Mouse (Mus musculus) kidney, embryonic 16.5 days (tissue): ENCODE results near the gene Ushbp1. TPM values are rescaled to one million over a fixed set of nuclear protein-coding genes. Genes with fewer than 3 reads are reported as not detected.
"Not testable (repeated sequence)": the region's sequence is repeated elsewhere in the genome, so short reads cannot be mapped to it uniquely, and the experiment has no call there.

Experiments used
- ATAC-seq: fragments of 200-750 bp; cut with Nextera tagmentation; 2 replicates; pipeline ENCODE4 v1.8.0; 2017; ENCODE audit warnings: moderate TSS enrichment; ENCODE audit not compliant: low FRiP score, low TSS enrichment
- H3K27ac ChIP-seq: fragments of 300-500 bp; sonication (generic); 2 replicates; pipeline ENCODE4 v1.5.1; 2014; ENCODE audit warnings: low read length
- H3K27me3 ChIP-seq: fragments of 300-500 bp; sonication (generic); 2 replicates; pipeline ENCODE4 v1.6.1; 2014; ENCODE audit warnings: low read length, control low read depth, mixed read lengths; ENCODE audit not compliant: insufficient read depth
- H3K36me3 ChIP-seq: fragments of 300-500 bp; sonication (generic); 2 replicates; pipeline ENCODE4 v1.6.1; 2014; ENCODE audit warnings: low read length, control low read depth, mixed read lengths; ENCODE audit not compliant: insufficient read depth
- H3K4me1 ChIP-seq: fragments of 300-500 bp; sonication (generic); 2 replicates; pipeline ENCODE4 v1.6.1; 2014; ENCODE audit warnings: low read length, control low read depth, mixed read lengths; ENCODE audit not compliant: insufficient read depth
- H3K4me2 ChIP-seq: fragments of 300-500 bp; sonication (generic); replicated peaks from 2 replicates; pipeline ENCODE4 v1.6.1; 2014; ENCODE audit warnings: low read depth, low read length
- H3K4me3 ChIP-seq: fragments of 300-500 bp; sonication (generic); 2 replicates; pipeline ENCODE4 v1.5.1; 2014; ENCODE audit warnings: mild to moderate bottlenecking, low read length
- H3K9ac ChIP-seq: fragments of 300-500 bp; sonication (generic); replicated peaks from 2 replicates; pipeline ENCODE4 v1.6.1; 2014; ENCODE audit warnings: low read length
- H3K9me3 ChIP-seq: fragments of 300-500 bp; sonication (generic); 2 replicates; pipeline ENCODE4 v1.6.1; 2016; ENCODE audit warnings: low read length, control low read depth
- WGBS: fragments of 180-500 bp; shearing (Covaris S2); extraction: QIAGEN DNeasy Blood & Tissue Kit; methylation state at CpG from one replicate; pipeline ENCODE4 v1.1.7; 2014; 5-methylcytosine and 5-hydroxymethylcytosine counted together
- polyA plus RNA-seq: library from polyadenylated mRNA; unstranded; fragments of >200 nt; fragmentation: Nextera tagmentation; extraction: Ambion mirVana; gene quantifications from 2 replicates; pipeline ENCODE4 v1.2.1, GENCODE M21; 2015

Ushbp1 gene
- polyA plus RNA-seq, 1 experiment from 2014 or later: 31.2 TPM

DNA sequence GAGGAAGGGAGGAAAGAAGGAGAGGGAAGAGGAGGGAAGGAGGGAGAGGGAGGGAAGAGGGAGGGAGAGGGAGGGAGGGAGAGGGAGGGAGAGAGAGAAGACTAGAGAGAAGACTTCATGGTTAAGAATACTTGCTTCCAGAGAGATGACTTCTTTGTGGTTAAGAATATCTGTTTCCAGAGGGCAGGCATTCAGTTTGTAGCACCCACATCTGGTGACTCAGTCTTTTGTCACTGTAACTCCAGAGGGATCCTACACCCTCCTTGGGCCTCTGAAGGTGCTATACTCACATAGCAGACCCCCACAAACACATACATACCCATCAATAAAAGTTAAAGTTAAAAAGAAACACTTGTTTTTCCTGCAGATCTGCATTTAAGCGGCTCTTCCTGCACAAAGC is 44.1 kb downstream of the Ushbp1 start:
- Histone ChIP-seq H3K4me2 (no peak overlapping the region), H3K27me3 (no peaks in the 10 kb centered on the region), H3K4me3 (no peak overlapping the region), H3K9ac (no peak overlapping the region), H3K9me3 (no peaks in the 10 kb centered on the region), H3K4me1 (no peaks in the 10 kb centered on the region), H3K36me3 (peaks cover 66% of the 10 kb centered on the region), H3K27ac (no peak overlapping the region)
- WGBS: 91% methylated on average over 1 of the region's 1 CpGs
- ATAC-seq: no peak

DNA sequence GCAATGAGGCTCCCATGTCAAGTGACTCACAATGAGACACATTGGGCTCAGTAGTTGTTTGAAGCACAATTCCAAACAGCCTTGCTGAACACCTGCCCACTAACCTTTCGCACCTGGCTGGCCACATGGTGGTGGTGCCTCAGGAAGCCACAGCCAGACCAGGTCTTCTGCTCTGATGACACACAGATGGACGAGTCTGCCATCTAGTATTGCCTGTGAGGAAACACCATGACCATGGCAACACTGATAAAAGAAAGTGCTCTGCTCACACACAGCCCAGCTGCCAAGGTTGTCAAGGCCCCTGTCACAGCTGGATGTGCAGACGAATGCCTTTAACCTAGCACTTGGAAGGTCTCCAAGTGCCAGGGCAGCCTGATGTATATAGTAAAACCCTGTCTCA is 44.5 kb downstream of the Ushbp1 start:
- Histone ChIP-seq H3K4me3 (no peak overlapping the region), H3K27me3 (no peaks in the 10 kb centered on the region), H3K9me3 (no peaks in the 10 kb centered on the region), H3K4me2 (no peak overlapping the region), H3K9ac (no peak overlapping the region), H3K4me1 (no peaks in the 10 kb centered on the region), H3K36me3 (peaks cover 66% of the 10 kb centered on the region), H3K27ac (no peak overlapping the region)
- ATAC-seq: no peak
- WGBS: 79% methylated on average over 3 of the region's 3 CpGs

DNA sequence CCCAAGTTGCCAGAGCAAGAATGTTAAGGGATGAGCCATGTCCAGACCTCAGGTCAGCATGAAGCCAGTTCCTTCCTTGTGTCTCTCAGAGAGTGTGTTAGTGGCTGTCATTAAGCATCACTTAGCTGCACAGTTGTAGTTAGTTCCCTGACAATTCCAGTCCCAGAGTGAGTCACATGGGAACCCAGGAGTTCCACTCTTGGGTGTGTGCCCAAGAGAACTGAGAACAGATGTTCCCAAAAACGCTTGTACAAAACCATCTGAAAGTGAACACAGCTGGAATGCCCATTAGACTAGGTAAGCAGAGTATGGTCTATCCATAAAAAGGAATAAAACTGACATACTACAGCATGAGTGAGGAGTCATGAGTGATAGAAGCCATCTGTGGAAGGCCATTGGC is 49.0 kb downstream of the Ushbp1 start:
- no peaks in the 10 kb centered on the region for H3K4me1 ChIP-seq
- peaks cover 55% of the 10 kb centered on the region for H3K36me3 ChIP-seq
- H3K27me3 ChIP-seq: no peaks in the 10 kb centered on the region
- H3K4me3 ChIP-seq: no peak overlapping the region
- 80% methylated on average over 1 of the region's 1 CpGs for WGBS
- ATAC-seq: no peak
- no peaks in the 10 kb centered on the region for H3K9me3 ChIP-seq
- H3K27ac ChIP-seq: no peak overlapping the region
- H3K4me2 ChIP-seq: no peak overlapping the region
- H3K9ac ChIP-seq: no peak overlapping the region

DNA sequence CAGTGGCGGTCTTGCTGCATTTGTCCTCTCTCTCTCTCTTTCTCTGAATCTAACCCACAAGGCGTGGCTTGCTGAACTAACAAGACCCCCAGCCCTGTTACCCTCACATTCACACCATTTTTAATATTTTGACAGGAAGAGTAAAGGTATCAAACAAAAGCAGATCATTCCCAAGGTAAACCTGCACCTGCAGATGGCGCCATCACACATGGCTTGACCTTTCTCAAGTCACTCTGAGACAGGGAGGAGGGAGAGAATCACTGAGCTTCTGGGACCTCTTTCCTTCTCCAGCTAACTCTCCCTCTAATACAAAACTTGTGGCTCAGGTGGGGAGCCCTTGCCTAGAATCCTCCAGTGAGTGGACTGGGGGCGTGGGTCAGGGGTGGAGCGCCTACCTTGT is 55.0 kb downstream of the Ushbp1 start:
- no peak overlapping the region for H3K9ac ChIP-seq
- H3K27me3 ChIP-seq: no peaks in the 10 kb centered on the region
- no peak overlapping the region for H3K4me2 ChIP-seq
- ATAC-seq: no peak
- H3K36me3 ChIP-seq: peaks cover 23% of the 10 kb centered on the region
- no peak overlapping the region for H3K4me3 ChIP-seq
- H3K9me3 ChIP-seq: no peaks in the 10 kb centered on the region
- no peak overlapping the region for H3K27ac ChIP-seq
- 77% methylated on average over 5 of the region's 5 CpGs for WGBS
- no peaks in the 10 kb centered on the region for H3K4me1 ChIP-seq

DNA sequence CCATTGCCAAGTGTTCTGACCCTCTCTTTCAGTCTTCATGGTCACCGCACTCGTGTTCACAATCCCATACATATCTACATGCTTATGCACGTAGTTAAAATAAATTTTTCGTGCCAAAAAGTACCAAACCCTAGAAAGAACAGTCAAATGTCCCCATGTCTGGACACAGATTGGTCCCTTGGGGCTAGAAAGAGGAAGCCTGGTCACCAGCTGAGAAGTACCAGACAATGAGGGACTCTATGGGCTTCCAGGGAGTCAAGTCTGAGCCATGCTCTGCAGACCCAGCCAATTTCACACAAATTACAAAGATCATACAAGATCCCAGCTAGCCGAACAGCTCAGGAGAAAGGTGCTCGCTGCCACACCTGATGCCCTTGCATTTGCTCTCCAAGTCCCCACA is 57.8 kb downstream of the Ushbp1 start:
- H3K9ac ChIP-seq, H3K4me3 ChIP-seq, H3K27ac ChIP-seq, H3K4me1 ChIP-seq, H3K27me3 ChIP-seq, H3K4me2 ChIP-seq, ATAC-seq, H3K9me3 ChIP-seq: not testable (repeated sequence)
- H3K36me3 ChIP-seq: peaks cover 18% of the 10 kb centered on the region
- WGBS: 92% methylated on average over 5 of the region's 6 CpGs

Other genes starting within 250 kb of the Ushbp1 start
- 21.2 and 23.6 TPM in 2 replicates for gene Myo9b, start 123.1 kb downstream of the Ushbp1 start, polyA plus RNA-seq
- gene Haus8, start 122.9 kb downstream of the Ushbp1 start, polyA plus RNA-seq: 58.6 and 62.1 TPM in 2 replicates
- gene Use1, start 29.0 kb downstream of the Ushbp1 start, polyA plus RNA-seq: 109 and 111 TPM in 2 replicates
- 6.1 TPM in 2 replicates for gene Ocel1, start 24.5 kb downstream of the Ushbp1 start, polyA plus RNA-seq
- gene Nr2f6, start 13.8 kb downstream of the Ushbp1 start, polyA plus RNA-seq: 65.4 and 82.9 TPM in 2 replicates
- gene Babam1, start 1.1 kb upstream of the Ushbp1 start, polyA plus RNA-seq: 116 and 120 TPM in 2 replicates
- gene Ankle1, start 10.2 kb upstream of the Ushbp1 start, polyA plus RNA-seq: 47.4 and 58.3 TPM in 2 replicates
- gene Abhd8, start 67.9 kb upstream of the Ushbp1 start, polyA plus RNA-seq: 41.9 and 46.6 TPM in 2 replicates
- 170 and 178 TPM in 2 replicates for gene Mrpl34, start 69.2 kb upstream of the Ushbp1 start, polyA plus RNA-seq
- 110 and 115 TPM in 2 replicates for gene Dda1, start 73.4 kb upstream of the Ushbp1 start, polyA plus RNA-seq
- gene Ano8, start 90.2 kb upstream of the Ushbp1 start, polyA plus RNA-seq: 0.81 and 1.0 TPM in 2 replicates
- 22.2 and 22.5 TPM in 2 replicates for gene Gtpbp3, start 92.3 kb upstream of the Ushbp1 start, polyA plus RNA-seq
- 165 TPM in 2 replicates for gene Plvap, start 116.0 kb upstream of the Ushbp1 start, polyA plus RNA-seq
- 0.15 and 0.61 TPM in 2 replicates for gene Ccdc194, start 129.9 kb upstream of the Ushbp1 start, polyA plus RNA-seq
- 53.6 and 55.6 TPM in 2 replicates for gene Bst2, start 141.7 kb upstream of the Ushbp1 start, polyA plus RNA-seq
- 114 and 118 TPM in 2 replicates for gene Mvb12a, start 147.1 kb upstream of the Ushbp1 start, polyA plus RNA-seq
- gene Tmem221, start 163.1 kb upstream of the Ushbp1 start, polyA plus RNA-seq: 16.3 and 16.7 TPM in 2 replicates
- 0.24 and 0.31 TPM in 2 replicates for gene Nxnl1, start 170.8 kb upstream of the Ushbp1 start, polyA plus RNA-seq
- gene Slc27a1, start 173.1 kb upstream of the Ushbp1 start, polyA plus RNA-seq: 49.8 and 56.2 TPM in 2 replicates
- 244 and 252 TPM in 2 replicates for gene Pgls, start 196.4 kb upstream of the Ushbp1 start, polyA plus RNA-seq
- gene Fam129c, start 201.8 kb upstream of the Ushbp1 start, polyA plus RNA-seq: 4.6 and 5.3 TPM in 2 replicates
- gene Colgalt1, start 215.2 kb upstream of the Ushbp1 start, polyA plus RNA-seq: 77.6 and 78.5 TPM in 2 replicates